Mouse (Mus musculus): ENCODE results near the gene Wwox. TPM values are rescaled to one million over a fixed set of nuclear protein-coding genes. Genes with fewer than 3 reads are reported as not detected.
A peak's percentile ranks its signal among the peaks of the same experiment; 100 is the strongest.

Wwox gene
- polyA plus RNA-seq, 1 experiment from 2014 or later: 14.9 TPM

- Histone ChIP-seq H3K27me3 (replicated peaks; ENCODE audit: control insufficient read depth, insufficient read depth, low read length) (no peaks in the 10 kb centered on the region; the same call in none of the 2 replicates), H3K36me3 (ENCODE audit: control insufficient read depth, insufficient read depth, low read length) (no peaks in the 10 kb centered on the region), H3K4me1 (ENCODE audit: control insufficient read depth, insufficient read depth, low read depth, low read length) (no peaks in the 10 kb centered on the region), H3K9me3 (ENCODE audit: control insufficient read depth, low read length) (no peaks in the 10 kb centered on the region), H3K27ac (ENCODE audit: low read depth, low read length) (no peak overlapping the region), H3K4me3 (ENCODE audit: low read length) (no peak overlapping the region), H3K9ac (ENCODE audit: low read depth, low read length) (no peak overlapping the region), H3K4me2 (ENCODE audit: low read length) (no peak overlapping the region)
- ATAC-seq: no peak
- 62% methylated on average over 7 of the region's 7 CpGs for WGBS
Measured at GRCm38 (mm10) chr8:114923629-114924028, 484.2 kb downstream of the Wwox start.

GRCm38 (mm10) chr8:114927412-114927811, 488.0 kb downstream of the Wwox start:
- ATAC-seq: no peak
- Histone ChIP-seq H3K27ac (ENCODE audit: low read depth, low read length) (no peak overlapping the region), H3K9ac (ENCODE audit: low read depth, low read length) (no peak overlapping the region), H3K9me3 (ENCODE audit: control insufficient read depth, low read length) (no peaks in the 10 kb centered on the region; the same call in 1 of the 2 replicates), H3K4me3 (ENCODE audit: low read length) (no peak overlapping the region), H3K36me3 (ENCODE audit: control insufficient read depth, insufficient read depth, low read length) (no peaks in the 10 kb centered on the region), H3K4me1 (ENCODE audit: control insufficient read depth, insufficient read depth, low read depth, low read length) (peaks cover 4% of the 10 kb centered on the region; the same call in 1 of the 2 replicates), H3K27me3 (replicated peaks; ENCODE audit: control insufficient read depth, insufficient read depth, low read length) (peaks cover 8% of the 10 kb centered on the region), H3K4me2 (ENCODE audit: low read length) (no peak overlapping the region)
- 71% methylated on average over 8 of the region's 8 CpGs for WGBS

GRCm38 (mm10) chr8:114927917-114928316, 488.5 kb downstream of the Wwox start:
- no peaks in the 10 kb centered on the region; the same call in 1 of the 2 replicates for H3K9me3 ChIP-seq (ENCODE audit: control insufficient read depth, low read length)
- H3K27ac ChIP-seq (ENCODE audit: low read depth, low read length): no peak overlapping the region
- ATAC-seq: no peak
- H3K27me3 ChIP-seq (replicated peaks; ENCODE audit: control insufficient read depth, insufficient read depth, low read length): peaks cover 8% of the 10 kb centered on the region; the same call in 1 of the 2 replicates
- H3K4me3 ChIP-seq (ENCODE audit: low read length): no peak overlapping the region
- WGBS: 82% methylated on average over 4 of the region's 4 CpGs
- no peak overlapping the region for H3K4me2 ChIP-seq (ENCODE audit: low read length)
- H3K4me1 ChIP-seq (ENCODE audit: control insufficient read depth, insufficient read depth, low read depth, low read length): peaks cover 5% of the 10 kb centered on the region; the same call in 1 of the 2 replicates
- H3K9ac ChIP-seq (ENCODE audit: low read depth, low read length): no peak overlapping the region
- no peaks in the 10 kb centered on the region for H3K36me3 ChIP-seq (ENCODE audit: control insufficient read depth, insufficient read depth, low read length)

- Histone ChIP-seq H3K4me2 (ENCODE audit: low read length) (no peak overlapping the region), H3K9ac (ENCODE audit: low read depth, low read length) (no peak overlapping the region), H3K27ac (ENCODE audit: low read depth, low read length) (no peak overlapping the region), H3K4me3 (ENCODE audit: low read length) (no peak overlapping the region), H3K9me3 (ENCODE audit: control insufficient read depth, low read length) (no peaks in the 10 kb centered on the region; the same call in 1 of the 2 replicates), H3K4me1 (ENCODE audit: control insufficient read depth, insufficient read depth, low read depth, low read length) (peaks cover 5% of the 10 kb centered on the region; the same call in 1 of the 2 replicates), H3K27me3 (replicated peaks; ENCODE audit: control insufficient read depth, insufficient read depth, low read length) (peaks cover 8% of the 10 kb centered on the region; the same call in 1 of the 2 replicates), H3K36me3 (ENCODE audit: control insufficient read depth, insufficient read depth, low read length) (no peaks in the 10 kb centered on the region)
- WGBS: 94% methylated on average over 4 of the region's 4 CpGs
- no peak for ATAC-seq
Measured at GRCm38 (mm10) chr8:114929597-114929996, 490.1 kb downstream of the Wwox start.

GRCm38 (mm10) chr8:114932071-114932630, 492.7 kb downstream of the Wwox start:
- Histone ChIP-seq H3K9me3 (ENCODE audit: control insufficient read depth, low read length) (no peaks in the 10 kb centered on the region; the same call in 1 of the 2 replicates), H3K4me2 (ENCODE audit: low read length) (peak overlapping the region; percentile 23), H3K9ac (ENCODE audit: low read depth, low read length) (no peak overlapping the region), H3K27ac (ENCODE audit: low read depth, low read length) (no peak overlapping the region), H3K4me1 (ENCODE audit: control insufficient read depth, insufficient read depth, low read depth, low read length) (peaks cover 8% of the 10 kb centered on the region; the same call in 1 of the 2 replicates), H3K4me3 (ENCODE audit: low read length) (no peak overlapping the region), H3K36me3 (ENCODE audit: control insufficient read depth, insufficient read depth, low read length) (no peaks in the 10 kb centered on the region), H3K27me3 (replicated peaks; ENCODE audit: control insufficient read depth, insufficient read depth, low read length) (peaks cover 8% of the 10 kb centered on the region; the same call in 1 of the 2 replicates)
- no peak for ATAC-seq
- WGBS: 14% methylated on average over 18 of the region's 18 CpGs

- H3K36me3 ChIP-seq (ENCODE audit: control insufficient read depth, insufficient read depth, low read length): no peaks in the 10 kb centered on the region
- no peaks in the 10 kb centered on the region; the same call in 1 of the 2 replicates for H3K9me3 ChIP-seq (ENCODE audit: control insufficient read depth, low read length)
- no peak overlapping the region for H3K4me3 ChIP-seq (ENCODE audit: low read length)
- H3K4me2 ChIP-seq (ENCODE audit: low read length): no peak overlapping the region
- H3K27ac ChIP-seq (ENCODE audit: low read depth, low read length): no peak overlapping the region
- 43% methylated on average over 1 of the region's 1 CpGs for WGBS
- ATAC-seq: no peak
- H3K4me1 ChIP-seq (ENCODE audit: control insufficient read depth, insufficient read depth, low read depth, low read length): peaks cover 8% of the 10 kb centered on the region; the same call in 1 of the 2 replicates
- peaks cover 8% of the 10 kb centered on the region; the same call in 1 of the 2 replicates for H3K27me3 ChIP-seq (replicated peaks; ENCODE audit: control insufficient read depth, insufficient read depth, low read length)
- H3K9ac ChIP-seq (ENCODE audit: low read depth, low read length): no peak overlapping the region
Measured at GRCm38 (mm10) chr8:114933248-114933647, 493.8 kb downstream of the Wwox start.

- Histone ChIP-seq H3K9ac (ENCODE audit: low read depth, low read length) (no peak overlapping the region), H3K27me3 (replicated peaks; ENCODE audit: control insufficient read depth, insufficient read depth, low read length) (no peaks in the 10 kb centered on the region), H3K9me3 (ENCODE audit: control insufficient read depth, low read length) (no peaks in the 10 kb centered on the region), H3K4me3 (ENCODE audit: low read length) (no peak overlapping the region), H3K4me1 (ENCODE audit: control insufficient read depth, insufficient read depth, low read depth, low read length) (peaks cover 7% of the 10 kb centered on the region; the same call in 1 of the 2 replicates), H3K4me2 (ENCODE audit: low read length) (no peak overlapping the region), H3K27ac (ENCODE audit: low read depth, low read length) (no peak overlapping the region), H3K36me3 (ENCODE audit: control insufficient read depth, insufficient read depth, low read length) (no peaks in the 10 kb centered on the region)
- ATAC-seq: peak; percentile 58; the same call in 1 of the 2 replicates
- WGBS: 18% methylated on average over 10 of the region's 10 CpGs
Measured at GRCm38 (mm10) chr8:114936887-114937286, 497.4 kb downstream of the Wwox start.

- H3K36me3 ChIP-seq (ENCODE audit: control insufficient read depth, insufficient read depth, low read length): no peaks in the 10 kb centered on the region
- H3K4me2 ChIP-seq (ENCODE audit: low read length): no peak overlapping the region
- H3K27me3 ChIP-seq (replicated peaks; ENCODE audit: control insufficient read depth, insufficient read depth, low read length): no peaks in the 10 kb centered on the region
- H3K4me3 ChIP-seq (ENCODE audit: low read length): no peak overlapping the region
- ATAC-seq: no peak
- no peak overlapping the region for H3K27ac ChIP-seq (ENCODE audit: low read depth, low read length)
- 90% methylated on average over 8 of the region's 8 CpGs for WGBS
- no peak overlapping the region for H3K9ac ChIP-seq (ENCODE audit: low read depth, low read length)
- H3K9me3 ChIP-seq (ENCODE audit: control insufficient read depth, low read length): no peaks in the 10 kb centered on the region
- 0 out of 2 replicates have a peak, but pooled peaks cover 3% of the 10 kb centered on the region for H3K4me1 ChIP-seq (ENCODE audit: control insufficient read depth, insufficient read depth, low read depth, low read length)
Measured at GRCm38 (mm10) chr8:114939338-114939737, 499.9 kb downstream of the Wwox start.

- no peak overlapping the region for H3K27ac ChIP-seq (ENCODE audit: low read depth, low read length)
- WGBS: 92% methylated on average over 5 of the region's 5 CpGs
- H3K4me3 ChIP-seq (ENCODE audit: low read length): no peak overlapping the region
- H3K27me3 ChIP-seq (replicated peaks; ENCODE audit: control insufficient read depth, insufficient read depth, low read length): no peaks in the 10 kb centered on the region
- no peak overlapping the region for H3K4me2 ChIP-seq (ENCODE audit: low read length)
- H3K9me3 ChIP-seq (ENCODE audit: control insufficient read depth, low read length): no peaks in the 10 kb centered on the region
- no peaks in the 10 kb centered on the region for H3K36me3 ChIP-seq (ENCODE audit: control insufficient read depth, insufficient read depth, low read length)
- no peak overlapping the region for H3K9ac ChIP-seq (ENCODE audit: low read depth, low read length)
- 0 out of 2 replicates have a peak, but pooled peaks cover 3% of the 10 kb centered on the region for H3K4me1 ChIP-seq (ENCODE audit: control insufficient read depth, insufficient read depth, low read depth, low read length)
- no peak for ATAC-seq
Measured at GRCm38 (mm10) chr8:114941096-114941495, 501.6 kb downstream of the Wwox start.

All from hindbrain, embryonic 16.5 days (tissue).